Mouse (Mus musculus) stomach, embryonic 16.5 days (tissue): ENCODE results near the gene Tmem255b. TPM values are rescaled to one million over a fixed set of nuclear protein-coding genes. Genes with fewer than 3 reads are reported as not detected.

Experiments used
- ATAC-seq: fragments of 200-750 bp; cut with Nextera tagmentation; 2 replicates; pipeline ENCODE4 v1.8.0; 2017; ENCODE audit warnings: moderate number of reproducible peaks, moderate TSS enrichment; ENCODE audit not compliant: insufficient read depth, low FRiP score
- H3K27ac ChIP-seq: fragments of 300-500 bp; sonication (generic); 2 replicates; pipeline ENCODE4 v1.5.1; 2014; ENCODE audit warnings: low read length
- H3K27me3 ChIP-seq: fragments of 300-500 bp; sonication (generic); 2 replicates; pipeline ENCODE4 v1.6.1; 2014; ENCODE audit warnings: low read length, control low read depth, mixed read lengths; ENCODE audit not compliant: control insufficient read depth, insufficient read depth
- H3K36me3 ChIP-seq: fragments of 300-500 bp; sonication (generic); 2 replicates; pipeline ENCODE4 v1.6.1; 2014; ENCODE audit warnings: low read length; ENCODE audit not compliant: control insufficient read depth, insufficient read depth
- H3K4me1 ChIP-seq: fragments of 300-500 bp; sonication (generic); 2 replicates; pipeline ENCODE4 v1.6.1; 2014; ENCODE audit warnings: low read length, control low read depth, mixed read lengths; ENCODE audit not compliant: control insufficient read depth, insufficient read depth
- H3K4me2 ChIP-seq: fragments of 300-500 bp; sonication (generic); 2 replicates; pipeline ENCODE4 v1.6.1; 2014; ENCODE audit warnings: low read depth, low read length, mixed read lengths
- H3K4me3 ChIP-seq: fragments of 300-500 bp; sonication (generic); replicated peaks from 2 replicates; pipeline ENCODE4 v1.5.1; 2014; ENCODE audit warnings: mild to moderate bottlenecking, low read length
- H3K9ac ChIP-seq: fragments of 300-500 bp; sonication (generic); 2 replicates; pipeline ENCODE4 v1.6.1; 2014; ENCODE audit warnings: low read length
- H3K9me3 ChIP-seq: fragments of 300-500 bp; sonication (generic); replicated peaks from 2 replicates; pipeline ENCODE4 v1.6.1; 2016; ENCODE audit warnings: low read length, control low read depth; ENCODE audit not compliant: control insufficient read depth
- WGBS: fragments of 180-500 bp; shearing (Covaris S2); extraction: QIAGEN DNeasy Blood & Tissue Kit; methylation state at CpG from one replicate; pipeline ENCODE4 v1.1.7; 2014; 5-methylcytosine and 5-hydroxymethylcytosine counted together
- polyA plus RNA-seq: library from polyadenylated mRNA; unstranded; fragments of >200 nt; fragmentation: Nextera tagmentation; extraction: Ambion mirVana; gene quantifications from 2 replicates; pipeline ENCODE4 v1.2.1, GENCODE M21; 2015

Tmem255b gene
- polyA plus RNA-seq, 1 experiment from 2014 or later: 4.3 TPM

DNA sequence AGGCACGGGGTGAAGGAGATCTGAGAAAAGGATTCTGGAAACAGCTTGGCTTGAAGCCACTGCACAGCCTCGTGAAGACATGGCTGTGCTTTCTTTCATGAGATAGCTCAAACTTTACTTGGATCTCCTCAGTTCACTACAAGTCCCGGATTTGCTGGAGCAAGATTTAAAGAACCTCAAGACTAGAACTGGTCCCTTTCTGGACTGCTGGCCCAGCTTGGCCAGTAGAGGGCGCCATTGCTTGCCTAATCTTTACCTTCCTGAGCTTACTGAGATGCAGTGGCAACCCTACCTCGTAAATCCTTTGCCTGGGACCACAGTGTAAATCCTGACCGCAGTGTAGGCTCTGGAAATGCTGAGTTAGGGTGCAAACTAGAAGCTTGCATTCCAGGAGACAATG lies 23.4 kb upstream of the Tmem255b start:
- H3K27me3 ChIP-seq: no peaks in the 10 kb centered on the region
- WGBS: 26% methylated on average over 6 of the region's 6 CpGs
- H3K4me1 ChIP-seq: no peaks in the 10 kb centered on the region
- H3K9me3 ChIP-seq: no peaks in the 10 kb centered on the region
- H3K4me2 ChIP-seq: no peak overlapping the region
- no peak overlapping the region for H3K27ac ChIP-seq
- H3K4me3 ChIP-seq: no peak overlapping the region
- no peak for ATAC-seq
- no peak overlapping the region for H3K9ac ChIP-seq
- H3K36me3 ChIP-seq: no peaks in the 10 kb centered on the region

DNA sequence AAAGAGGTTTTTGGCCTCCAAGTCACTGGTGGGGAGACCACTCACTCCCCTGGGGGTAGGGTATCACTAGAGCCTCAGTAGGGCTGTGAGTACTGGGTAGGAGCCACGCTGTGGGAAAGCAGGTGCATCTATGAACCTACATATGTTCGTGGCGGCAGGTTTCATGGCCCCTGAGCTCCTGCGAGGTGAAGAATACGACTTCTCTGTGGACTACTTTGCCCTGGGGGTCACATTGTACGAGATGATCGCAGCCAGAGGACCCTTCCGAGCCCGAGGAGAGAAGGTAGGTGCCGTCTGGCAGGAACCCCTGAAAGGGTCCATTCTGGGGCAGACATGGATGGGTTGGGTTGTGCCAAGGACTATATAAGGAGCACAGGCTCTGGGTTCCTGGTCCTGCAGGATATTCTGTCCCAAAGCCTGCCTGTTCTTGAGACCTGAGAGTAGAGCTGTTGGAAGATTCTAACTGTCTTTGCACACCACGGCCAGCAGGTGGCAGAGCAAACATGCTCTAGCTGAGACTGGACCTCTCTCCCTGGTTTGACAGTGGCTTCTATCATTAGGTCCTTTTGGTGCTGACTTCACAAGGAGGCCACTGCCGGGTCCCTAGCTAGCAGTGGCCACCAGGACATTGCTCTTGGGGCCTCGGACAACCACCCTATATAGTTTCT lies 22.0 kb upstream of the Tmem255b start:
- Histone ChIP-seq H3K27me3 (no peaks in the 10 kb centered on the region), H3K9me3 (no peaks in the 10 kb centered on the region), H3K36me3 (no peaks in the 10 kb centered on the region), H3K4me1 (no peaks in the 10 kb centered on the region), H3K4me3 (no peak overlapping the region), H3K27ac (no peak overlapping the region), H3K9ac (no peak overlapping the region), H3K4me2 (no peak overlapping the region)
- ATAC-seq: no peak
- 64% methylated on average over 13 of the region's 13 CpGs for WGBS

DNA sequence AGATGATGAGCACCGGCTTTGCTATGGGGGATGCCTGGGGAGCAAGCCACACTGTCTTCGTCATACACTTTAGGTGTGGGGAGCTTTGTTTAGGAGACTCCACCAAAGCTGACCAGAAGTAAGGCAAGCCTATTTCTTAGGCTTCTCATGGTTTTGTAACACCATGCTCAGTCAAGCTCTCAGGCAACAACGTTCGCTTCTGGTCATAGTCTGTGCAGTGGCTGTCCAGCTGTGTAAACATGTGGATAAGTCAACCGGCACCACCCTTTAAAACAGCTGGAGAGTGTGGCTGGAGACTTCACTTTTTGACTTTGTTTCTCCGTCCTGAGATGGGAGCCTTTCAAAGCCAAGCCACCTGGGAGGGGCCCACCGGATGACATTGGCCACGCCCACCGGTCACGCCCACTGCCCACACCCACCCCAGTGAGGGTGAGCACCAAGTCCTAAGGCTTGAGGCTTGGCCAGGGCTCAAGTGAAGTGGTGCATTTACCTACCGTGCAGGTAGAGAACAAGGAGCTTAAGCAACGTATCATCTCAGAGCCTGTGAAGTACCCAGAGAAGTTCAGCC lies 21.1 kb upstream of the Tmem255b start:
- ATAC-seq: no peak
- WGBS: 42% methylated on average over 12 of the region's 12 CpGs
- H3K4me2 ChIP-seq: no peak overlapping the region
- H3K4me3 ChIP-seq: no peak overlapping the region
- no peaks in the 10 kb centered on the region for H3K27me3 ChIP-seq
- no peaks in the 10 kb centered on the region for H3K9me3 ChIP-seq
- no peak overlapping the region for H3K27ac ChIP-seq
- no peaks in the 10 kb centered on the region for H3K4me1 ChIP-seq
- no peak overlapping the region for H3K9ac ChIP-seq
- no peaks in the 10 kb centered on the region for H3K36me3 ChIP-seq

DNA sequence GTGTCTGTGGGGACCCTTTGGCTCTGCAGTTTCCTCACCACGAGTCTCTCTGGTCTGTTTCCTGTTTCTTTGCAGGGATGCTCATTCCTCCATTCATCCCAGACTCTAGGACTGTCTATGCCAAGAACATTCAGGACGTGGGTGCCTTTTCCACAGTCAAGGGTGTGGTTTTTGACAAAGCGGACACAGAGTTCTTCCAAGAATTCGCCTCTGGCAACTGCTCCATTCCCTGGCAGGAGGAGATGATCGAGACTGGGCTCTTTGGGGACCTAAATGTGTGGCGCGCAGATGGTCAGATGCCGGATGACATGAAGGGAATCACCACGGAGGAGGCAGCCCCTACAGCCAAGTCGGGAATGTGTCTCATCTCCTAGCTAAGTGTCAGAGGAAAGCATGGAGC lies 19.1 kb upstream of the Tmem255b start:
- 74% methylated on average over 10 of the region's 10 CpGs for WGBS
- no peaks in the 10 kb centered on the region for H3K9me3 ChIP-seq
- no peak overlapping the region for H3K9ac ChIP-seq
- H3K4me1 ChIP-seq: no peaks in the 10 kb centered on the region
- no peak for ATAC-seq
- no peak overlapping the region for H3K4me3 ChIP-seq
- no peak overlapping the region for H3K27ac ChIP-seq
- no peaks in the 10 kb centered on the region for H3K36me3 ChIP-seq
- no peak overlapping the region for H3K4me2 ChIP-seq
- no peaks in the 10 kb centered on the region for H3K27me3 ChIP-seq

GRCm38 (mm10) chr8:13419111-13419639 lies 15.8 kb upstream of the Tmem255b start:
- Histone ChIP-seq H3K4me1 (no peaks in the 10 kb centered on the region), H3K4me3 (no peak overlapping the region), H3K9ac (no peak overlapping the region), H3K27me3 (no peaks in the 10 kb centered on the region), H3K27ac (no peak overlapping the region), H3K36me3 (no peaks in the 10 kb centered on the region), H3K9me3 (no peaks in the 10 kb centered on the region), H3K4me2 (no peak overlapping the region)
- ATAC-seq: no peak
- 69% methylated on average over 2 of the region's 2 CpGs for WGBS

- H3K9ac ChIP-seq: no peak overlapping the region
- no peak overlapping the region for H3K27ac ChIP-seq
- H3K27me3 ChIP-seq: no peaks in the 10 kb centered on the region
- H3K4me3 ChIP-seq: no peak overlapping the region
- no peaks in the 10 kb centered on the region for H3K9me3 ChIP-seq
- no peaks in the 10 kb centered on the region for H3K4me1 ChIP-seq
- H3K4me2 ChIP-seq: no peak overlapping the region
- WGBS: 89% methylated on average over 6 of the region's 6 CpGs
- no peak for ATAC-seq
- H3K36me3 ChIP-seq: no peaks in the 10 kb centered on the region
Observed at GRCm38 (mm10) chr8:13420970-13421369, 14.0 kb upstream of the Tmem255b start.

DNA sequence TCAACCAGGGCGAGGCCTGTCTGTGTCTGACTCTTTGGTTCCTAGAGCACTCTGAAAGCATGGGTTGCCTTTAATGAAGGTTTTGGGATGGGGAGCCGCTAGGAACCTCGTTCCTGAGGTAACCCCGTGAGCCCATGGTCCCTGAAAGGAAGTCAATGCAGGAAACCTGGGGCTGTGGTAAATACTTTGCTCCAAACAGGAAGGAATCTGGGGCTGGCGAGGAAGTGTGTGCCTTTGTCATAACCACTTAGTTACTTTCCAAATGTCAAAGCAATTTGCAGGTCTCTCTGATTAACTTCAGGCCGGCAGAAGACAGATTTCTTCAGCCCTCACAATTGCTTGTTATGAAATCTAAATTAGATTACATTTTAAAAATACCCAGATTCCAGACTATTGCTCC lies 7.6 kb upstream of the Tmem255b start:
- Histone ChIP-seq H3K4me2 (no peak overlapping the region), H3K36me3 (no peaks in the 10 kb centered on the region), H3K27ac (0 out of 2 replicates have a peak overlapping the region, but pooled peaks have one; percentile 16), H3K4me1 (no peaks in the 10 kb centered on the region), H3K4me3 (no peak overlapping the region), H3K27me3 (no peaks in the 10 kb centered on the region), H3K9me3 (no peaks in the 10 kb centered on the region), H3K9ac (no peak overlapping the region)
- WGBS: 58% methylated on average over 6 of the region's 6 CpGs
- no peak for ATAC-seq

DNA sequence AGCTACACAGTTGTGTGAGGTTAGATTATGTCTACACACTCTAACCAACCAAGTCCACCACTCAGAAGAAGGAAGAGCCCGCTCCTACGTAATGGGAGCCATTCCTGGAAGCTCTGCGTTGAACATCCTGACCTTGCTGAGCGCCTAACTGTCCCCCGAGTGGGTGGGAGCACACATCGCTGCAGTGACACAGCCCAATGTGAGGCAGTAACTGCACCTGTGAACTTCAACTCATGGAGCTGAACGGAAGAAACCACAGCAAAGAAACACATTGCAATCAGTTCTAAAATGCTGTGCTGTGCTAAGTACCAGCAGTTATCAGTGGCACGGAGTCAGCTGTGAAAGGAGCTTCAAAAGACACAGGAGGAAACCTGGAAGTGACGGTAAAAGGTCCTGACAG lies 6.8 kb upstream of the Tmem255b start:
- no peaks in the 10 kb centered on the region for H3K9me3 ChIP-seq
- H3K36me3 ChIP-seq: no peaks in the 10 kb centered on the region
- H3K4me3 ChIP-seq: no peak overlapping the region
- no peak overlapping the region for H3K4me2 ChIP-seq
- no peaks in the 10 kb centered on the region for H3K4me1 ChIP-seq
- no peaks in the 10 kb centered on the region for H3K27me3 ChIP-seq
- no peak overlapping the region for H3K9ac ChIP-seq
- 0 out of 2 replicates have a peak overlapping the region, but pooled peaks have one; percentile 16 for H3K27ac ChIP-seq
- 75% methylated on average over 9 of the region's 9 CpGs for WGBS
- no peak for ATAC-seq

- Histone ChIP-seq H3K4me1 (no peaks in the 10 kb centered on the region), H3K4me2 (no peak overlapping the region), H3K4me3 (no peak overlapping the region), H3K9ac (no peak overlapping the region), H3K27ac (no peak overlapping the region), H3K36me3 (no peaks in the 10 kb centered on the region), H3K9me3 (no peaks in the 10 kb centered on the region), H3K27me3 (0 out of 2 replicates have a peak, but pooled peaks cover 10% of the 10 kb centered on the region)
- WGBS: 67% methylated on average over 7 of the region's 7 CpGs
- no peak for ATAC-seq
Observed at GRCm38 (mm10) chr8:13430412-13430811, 4.6 kb upstream of the Tmem255b start.
